ENCODE assay signal across 9 mouse cellular contexts in genomic region chr10:69583874-69584481, GRCm38 (mm10).
DNase-seq lines count a peak whose midpoint lies in the region; ATAC-seq and TF ChIP-seq lines count a peak whose summit lies in the region.
"Had no signal": no experiment of that assay in that cellular context is flagged by ENCODE, and none has a peak within 500 bp of the region (broad histone marks: within the 10 kb centered on the region; RNA-seq: fewer than 3 reads in every experiment).

No protein-coding gene starts in this region.

- H3K36me3 ChIP-seq in lung, embryonic 16.5 days (ENCODE audit: control insufficient read depth, insufficient read depth, low read length) = no peaks in the 10 kb centered on the region
- H3K36me3 ChIP-seq in limb, embryonic 10.5 days = no peaks in the 10 kb centered on the region
- H3K36me3 ChIP-seq in midbrain, postnatal 0 days (ENCODE audit: insufficient read depth, low read length) = no peaks in the 10 kb centered on the region
- H3K36me3 ChIP-seq: G1E had no signal

- 31% methylated on average over 11 of the region's 11 CpGs for WGBS in lung, embryonic 16.5 days
- 13% methylated on average over 11 of the region's 11 CpGs for WGBS in limb, embryonic 10.5 days
- 28% methylated on average over 11 of the region's 11 CpGs for WGBS in midbrain, postnatal 0 days

- peak; percentile 76 for ATAC-seq in lung, embryonic 16.5 days (ENCODE audit: low read depth)
- ATAC-seq in midbrain, postnatal 0 days (ENCODE audit: low FRiP score) = no peak
- ATAC-seq in granulocyte monocyte progenitor cell, adult 5-6 weeks (replicated peaks; ENCODE audit: poor library complexity, severe bottlenecking) = no peak

- H3K9me3 ChIP-seq in lung, embryonic 16.5 days (ENCODE audit: control insufficient read depth, low read length) = no peaks in the 10 kb centered on the region
- H3K9me3 ChIP-seq in limb, embryonic 10.5 days (replicated peaks) = no peaks in the 10 kb centered on the region
- H3K9me3 ChIP-seq in midbrain, postnatal 0 days (ENCODE audit: low read length) = no peaks in the 10 kb centered on the region

- no peak overlapping the region for H3K27ac ChIP-seq in lung, embryonic 16.5 days (ENCODE audit: low read length)
- peak overlapping the region; percentile 70 for H3K27ac ChIP-seq in limb, embryonic 10.5 days
- no peak overlapping the region for H3K27ac ChIP-seq in midbrain, postnatal 0 days (ENCODE audit: low read depth, low read length)

- H3K4me1 ChIP-seq in lung, embryonic 16.5 days (replicated peaks; ENCODE audit: control insufficient read depth, insufficient read depth, low read length) = peaks cover 7% of the 10 kb centered on the region; the same call in 1 of the 2 replicates
- H3K4me1 ChIP-seq in limb, embryonic 10.5 days = peaks cover 36% of the 10 kb centered on the region
- H3K4me1 ChIP-seq in midbrain, postnatal 0 days (ENCODE audit: insufficient read depth, low read length) = no peaks in the 10 kb centered on the region

- H3K27me3 ChIP-seq in lung, embryonic 16.5 days (ENCODE audit: control insufficient read depth, insufficient read depth, low read depth, low read length) = no peaks in the 10 kb centered on the region
- no peaks in the 10 kb centered on the region for H3K27me3 ChIP-seq in limb, embryonic 10.5 days (ENCODE audit: low read depth, poor library complexity, severe bottlenecking)
- H3K27me3 ChIP-seq in midbrain, postnatal 0 days (ENCODE audit: insufficient read depth, low read length) = no peaks in the 10 kb centered on the region

- no peak overlapping the region for H3K9ac ChIP-seq in lung, embryonic 16.5 days (ENCODE audit: low read length)
- H3K9ac ChIP-seq in midbrain, postnatal 0 days (replicated peaks; ENCODE audit: low read length, poor library complexity, severe bottlenecking) = no peak overlapping the region

- no peak for DNase-seq in lung, postnatal 25 days (ENCODE audit: low spot score)
- DNase-seq in heart, postnatal 14 days = peak; percentile 28 to 36
- DNase-seq in limb, embryonic 10.5 days (ENCODE audit: low spot score) = peak; percentile 79
- DNase-seq in midbrain, postnatal 0 days (ENCODE audit: low spot score) = peak; percentile 50
- no peak for DNase-seq in cerebellum, adult 11-12 months
- no peak for DNase-seq in frontal cortex, postnatal 36 days (ENCODE audit: low spot score in 2 of 2)

- no peak overlapping the region for H3K4me3 ChIP-seq in lung, embryonic 16.5 days (ENCODE audit: low read length)
- H3K4me3 ChIP-seq in limb, embryonic 10.5 days = peak overlapping the region; percentile 9; the same call in 1 of the 2 replicates
- H3K4me3 ChIP-seq in midbrain, postnatal 0 days (ENCODE audit: low read depth, low read length) = no peak overlapping the region

- intact Hi-C loops in heart, postnatal 14 days (cut with DNase I) = loop anchor here (5.0 kb wide), 1 partner anchor 68 kb away; no protein-coding TSS in a partner anchor

- TF ChIP-seq CTCF in midbrain, postnatal 0 days (IDR thresholded peaks at IDR 0.05) = no peak

- no peak overlapping the region for H3K4me2 ChIP-seq in lung, embryonic 16.5 days (ENCODE audit: low read depth, low read length)
- no peak overlapping the region for H3K4me2 ChIP-seq in midbrain, postnatal 0 days (ENCODE audit: low read depth, low read length, poor library complexity, severe bottlenecking)

Comparison
In these comparisons a context has a peak if more than half of its experiments do, and no peak if none do; other contexts are left out.
1. DNase-seq: peak in heart, postnatal 14 days (2 of 2), limb, embryonic 10.5 days (single experiment) and midbrain, postnatal 0 days (single experiment); none in lung, postnatal 25 days (single experiment), cerebellum, adult 11-12 months (single experiment) and frontal cortex, postnatal 36 days (0 of 2).